Mouse (Mus musculus) midbrain, embryonic 11.5 days (tissue): Measurements from ENCODE around the gene Hax1. TPM values are rescaled to one million over a fixed set of nuclear protein-coding genes. Genes with fewer than 3 reads are reported as not detected.

Source experiments
- ATAC-seq: fragments of 200-750 bp; cut with Nextera tagmentation; 2 replicates; pipeline ENCODE4 v1.8.0; 2017; ENCODE audit warnings: moderate TSS enrichment, moderate library complexity; ENCODE audit not compliant: low FRiP score
- DNase-seq: peaks from one replicate; pipeline ENCODE4 v3.0.0; 2015; ENCODE audit warnings: low spot score; ENCODE audit errors: missing footprints
- H3K27ac ChIP-seq: fragments of 300-500 bp; sonication (generic); 2 replicates; pipeline ENCODE4 v1.5.1; 2014; ENCODE audit warnings: low read depth, low read length
- H3K27me3 ChIP-seq: fragments of 300-500 bp; sonication (generic); 2 replicates; pipeline ENCODE4 v1.6.1; 2014; ENCODE audit warnings: mild to moderate bottlenecking, low read length, moderate library complexity, mixed read lengths; ENCODE audit not compliant: control insufficient read depth, insufficient read depth
- H3K36me3 ChIP-seq: fragments of 300-500 bp; sonication (generic); 2 replicates; pipeline ENCODE4 v1.6.1; 2014; ENCODE audit warnings: mild to moderate bottlenecking, low read length, moderate library complexity, mixed read lengths; ENCODE audit not compliant: control insufficient read depth, insufficient read depth
- H3K4me1 ChIP-seq: fragments of 300-500 bp; sonication (generic); 2 replicates; pipeline ENCODE4 v1.6.1; 2014; ENCODE audit warnings: low read length; ENCODE audit not compliant: control insufficient read depth, insufficient read depth
- H3K4me2 ChIP-seq: fragments of 300-500 bp; sonication (generic); 2 replicates; pipeline ENCODE4 v1.6.1; 2014; ENCODE audit warnings: mild to moderate bottlenecking, moderate library complexity
- H3K4me3 ChIP-seq: fragments of 300-500 bp; sonication (generic); 2 replicates; pipeline ENCODE4 v1.5.1; 2014; ENCODE audit warnings: low read depth, low read length
- H3K9ac ChIP-seq: fragments of 300-500 bp; sonication (generic); 2 replicates; pipeline ENCODE4 v1.6.1; 2014; ENCODE audit warnings: low read length
- H3K9me3 ChIP-seq: fragments of 300-500 bp; sonication (generic); 2 replicates; pipeline ENCODE4 v1.6.1; 2016; ENCODE audit warnings: low read length; ENCODE audit not compliant: control insufficient read depth
- WGBS: fragments of 180-500 bp; shearing (Covaris S2); extraction: QIAGEN DNeasy Blood & Tissue Kit; methylation state at CpG from one replicate; pipeline ENCODE4 v1.1.7; 2014; 5-methylcytosine and 5-hydroxymethylcytosine counted together
- polyA plus RNA-seq: library from polyadenylated mRNA; unstranded; fragments of >200 nt; fragmentation: Nextera tagmentation; extraction: Ambion mirVana; gene quantifications from 2 replicates; pipeline ENCODE4 v1.2.1, GENCODE M21; 2014

Gene Hax1
- polyA plus RNA-seq, 1 experiment from 2014 or later: 173 TPM

DNA sequence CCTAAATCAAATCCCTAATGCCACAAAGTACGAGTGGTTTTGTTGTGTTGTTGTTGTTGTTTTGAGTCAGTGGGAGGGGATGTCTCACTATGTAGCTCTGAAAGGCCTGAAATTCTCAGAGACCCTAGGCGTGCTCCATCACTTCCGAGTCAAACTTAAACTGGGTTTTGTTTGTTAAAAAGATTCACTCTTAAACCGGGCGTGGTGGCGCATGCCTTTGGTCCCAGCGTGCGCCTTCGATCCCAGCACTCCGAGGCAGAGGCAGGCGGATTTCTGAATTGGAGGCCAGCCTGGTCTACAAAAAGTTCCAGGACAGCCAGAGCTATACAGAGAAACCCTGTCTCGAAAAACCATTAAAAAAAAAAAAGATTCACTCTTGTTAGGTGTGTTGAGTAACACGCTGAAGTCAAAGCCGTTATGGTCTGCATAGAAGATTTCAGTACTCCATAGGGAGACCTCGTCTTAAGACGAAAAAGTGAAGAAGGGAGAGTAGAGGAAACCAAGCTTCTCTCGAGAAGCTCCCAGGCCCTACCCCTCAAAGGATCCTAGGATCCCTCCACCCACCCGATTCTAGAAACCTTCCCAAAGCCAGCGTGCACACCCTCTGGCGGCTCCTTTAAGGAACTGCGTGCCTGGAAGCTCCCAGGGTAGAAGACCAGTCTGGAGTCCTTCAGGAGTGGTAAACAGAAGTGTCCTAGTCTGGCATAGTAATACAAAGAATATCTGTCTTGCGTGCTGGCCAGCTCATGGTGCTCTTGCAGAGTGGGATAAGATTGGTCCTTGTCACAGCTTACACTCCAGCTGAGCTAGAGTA, 34.4 kb downstream of the Hax1 start:
- Histone ChIP-seq H3K4me2 (peak overlapping the region; percentile 79), H3K9ac (peak overlapping the region; percentile 89), H3K4me1 (peaks cover 42% of the 10 kb centered on the region), H3K9me3 (no peaks in the 10 kb centered on the region), H3K36me3 (no peaks in the 10 kb centered on the region), H3K27ac (peak overlapping the region; percentile 77), H3K4me3 (peak overlapping the region; percentile 78), H3K27me3 (no peaks in the 10 kb centered on the region)
- DNase-seq: peak; percentile 94
- no peak for ATAC-seq
- WGBS: 38% methylated on average over 22 of the region's 22 CpGs

DNA sequence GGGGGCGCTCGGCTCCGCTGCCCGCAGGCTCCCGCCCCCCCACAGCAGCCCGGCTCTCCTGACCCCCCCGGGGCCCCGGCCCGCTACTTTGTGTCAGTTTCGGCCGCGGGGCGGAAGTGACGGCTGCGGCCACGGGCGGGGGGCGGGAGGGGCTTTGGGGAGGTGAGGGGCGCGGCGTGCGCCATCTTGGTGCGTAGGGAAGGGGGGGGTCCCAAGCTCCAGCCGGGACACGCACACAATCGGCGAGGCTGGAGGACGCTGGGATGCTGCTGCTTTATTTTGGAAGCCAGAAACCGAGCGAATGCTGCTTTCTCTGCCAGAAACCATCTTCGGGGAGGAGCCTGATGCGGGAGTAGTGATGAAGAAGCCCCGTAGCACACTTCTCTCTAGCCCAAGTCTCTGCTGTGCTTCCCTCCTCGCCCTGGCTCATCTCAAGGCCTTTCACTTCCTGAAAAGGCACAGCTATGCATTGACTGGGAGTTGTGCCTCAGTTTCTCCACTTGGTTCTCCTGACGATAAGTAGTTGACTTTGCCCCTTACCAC, 35.3 kb downstream of the Hax1 start, which contains the start of gene Atp8b2:
TSS of gene Atp8b2 (minus strand) at position 288 of the 543 bp plus-strand sequence.
- Histone ChIP-seq H3K4me2 (peak within 1 kb of the TSS; percentile 79), H3K9ac (peak within 1 kb of the TSS; percentile 89), H3K4me3 (peak within 1 kb of the TSS; percentile 78), H3K4me1 (peaks cover 44% of the 10 kb centered on the region), H3K36me3 (no peaks in the 10 kb centered on the region), H3K9me3 (no peaks in the 10 kb centered on the region), H3K27me3 (no peaks in the 10 kb centered on the region), H3K27ac (peak within 1 kb of the TSS; percentile 77)
- ATAC-seq (peak; percentile 72), DNase-seq (peak; percentile 97)
- WGBS: 1% methylated on average over 30 of the region's 35 CpGs

DNA sequence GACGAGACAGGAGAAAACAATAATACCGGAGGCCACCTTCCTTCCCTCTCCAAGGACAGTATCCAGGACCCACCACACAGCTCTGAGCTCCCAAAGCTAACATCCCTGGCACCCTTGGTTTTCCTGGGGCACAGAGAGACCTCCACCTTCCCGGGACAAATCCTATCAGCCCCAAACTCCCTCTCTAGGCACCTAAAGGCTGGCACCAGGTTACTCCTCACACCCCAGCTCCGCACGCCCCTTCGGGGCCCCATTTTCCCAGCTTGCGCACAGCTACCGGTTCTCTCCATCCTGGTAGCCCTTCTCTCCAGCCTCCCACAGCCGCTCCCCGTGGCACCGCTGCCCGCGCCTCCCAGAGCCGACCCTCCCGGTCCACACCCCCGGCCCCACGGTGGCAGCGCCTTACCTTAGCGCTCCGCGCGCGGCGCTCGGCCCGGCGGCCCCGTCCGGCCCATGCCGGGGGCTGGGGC, 35.8 kb downstream of the Hax1 start:
- peaks cover 44% of the 10 kb centered on the region for H3K4me1 ChIP-seq

DNA sequence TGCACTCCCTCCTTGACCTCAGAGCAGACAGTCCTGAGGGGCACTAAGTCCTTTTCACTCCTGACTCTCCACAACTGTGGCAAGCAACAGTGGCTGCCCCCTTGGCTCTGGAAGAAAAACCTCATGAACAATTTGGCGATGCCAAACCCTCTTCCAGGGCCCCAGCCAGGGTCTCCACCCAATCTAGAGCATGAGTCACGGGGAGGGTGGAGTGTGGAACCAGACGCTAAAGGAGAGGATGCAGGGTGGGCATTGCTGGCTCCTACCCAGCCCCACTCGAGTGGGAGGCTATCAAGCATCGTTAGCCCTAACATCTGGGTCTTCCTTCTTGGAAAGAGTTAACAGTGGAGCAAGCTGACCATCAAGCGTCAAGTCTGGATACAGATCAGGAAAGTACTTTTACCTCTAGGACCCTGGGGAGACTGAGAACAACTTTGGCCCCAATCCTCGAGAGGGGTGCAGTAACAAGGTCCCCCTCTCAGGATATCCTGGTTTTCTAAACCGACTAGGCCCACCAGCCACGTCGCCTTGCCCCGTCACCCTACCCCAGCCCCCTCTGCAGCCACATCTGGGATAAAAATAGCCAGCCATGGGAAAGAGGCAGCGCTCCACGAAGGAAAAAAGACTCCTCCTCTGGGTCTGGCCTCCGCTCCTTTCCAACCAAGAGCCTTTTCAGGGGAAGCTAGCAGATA, 36.4 kb downstream of the Hax1 start:
- H3K4me3 ChIP-seq: peak overlapping the region; percentile 78
- DNase-seq (peak; percentile 87), ATAC-seq (no peak)
- 14% methylated on average over 14 of the region's 14 CpGs for WGBS
- H3K9me3 ChIP-seq: no peaks in the 10 kb centered on the region
- H3K4me2 ChIP-seq: peak overlapping the region; percentile 79
- no peaks in the 10 kb centered on the region for H3K27me3 ChIP-seq
- H3K9ac ChIP-seq: peak overlapping the region; percentile 89
- peak overlapping the region; percentile 77 for H3K27ac ChIP-seq
- peaks cover 44% of the 10 kb centered on the region for H3K4me1 ChIP-seq
- H3K36me3 ChIP-seq: no peaks in the 10 kb centered on the region; the same call in 1 of the 2 replicates

More for the DNA sequence above, 35.8 kb downstream of the Hax1 start:
- peak; percentile 95 for DNase-seq
- Histone ChIP-seq H3K9ac (peak overlapping the region; percentile 89), H3K27me3 (no peaks in the 10 kb centered on the region), H3K36me3 (no peaks in the 10 kb centered on the region; the same call in 1 of the 2 replicates), H3K9me3 (no peaks in the 10 kb centered on the region), H3K27ac (peak overlapping the region; percentile 77), H3K4me3 (peak overlapping the region; percentile 78), H3K4me2 (peak overlapping the region; percentile 79)
- peak; percentile 51 for ATAC-seq
- WGBS: under 1% methylated on average over 30 of the region's 30 CpGs

DNA sequence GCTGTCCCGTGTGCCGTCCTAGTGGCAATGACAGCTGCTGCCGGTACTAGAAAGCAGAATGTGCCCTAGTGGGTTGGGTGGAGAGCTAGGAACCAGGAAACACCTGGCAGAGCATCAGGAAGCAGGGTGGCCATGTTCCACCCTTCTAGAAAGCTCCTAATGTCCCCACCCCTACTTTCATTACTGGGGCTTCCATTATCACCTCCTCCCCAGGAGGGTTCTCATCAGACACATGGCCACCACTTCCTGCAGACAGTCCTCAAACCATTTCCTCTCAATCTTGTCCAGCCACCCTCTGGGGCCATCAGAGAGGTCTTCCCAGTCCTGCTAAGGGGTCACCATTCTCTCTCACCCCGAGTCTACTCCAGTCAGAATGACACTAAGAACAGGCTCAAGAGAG, 37.1 kb downstream of the Hax1 start:
- H3K4me2 ChIP-seq: peak overlapping the region; percentile 79
- no peaks in the 10 kb centered on the region for H3K9me3 ChIP-seq
- H3K27ac ChIP-seq: no peak overlapping the region
- H3K9ac ChIP-seq: peak overlapping the region; percentile 89; the same call in 1 of the 2 replicates
- WGBS: 61% methylated on average over 4 of the region's 4 CpGs
- H3K4me1 ChIP-seq: peaks cover 44% of the 10 kb centered on the region
- ATAC-seq: no peak
- H3K36me3 ChIP-seq: no peaks in the 10 kb centered on the region; the same call in 1 of the 2 replicates
- H3K4me3 ChIP-seq: peak overlapping the region; percentile 78
- no peaks in the 10 kb centered on the region for H3K27me3 ChIP-seq
- no peak for DNase-seq

DNA sequence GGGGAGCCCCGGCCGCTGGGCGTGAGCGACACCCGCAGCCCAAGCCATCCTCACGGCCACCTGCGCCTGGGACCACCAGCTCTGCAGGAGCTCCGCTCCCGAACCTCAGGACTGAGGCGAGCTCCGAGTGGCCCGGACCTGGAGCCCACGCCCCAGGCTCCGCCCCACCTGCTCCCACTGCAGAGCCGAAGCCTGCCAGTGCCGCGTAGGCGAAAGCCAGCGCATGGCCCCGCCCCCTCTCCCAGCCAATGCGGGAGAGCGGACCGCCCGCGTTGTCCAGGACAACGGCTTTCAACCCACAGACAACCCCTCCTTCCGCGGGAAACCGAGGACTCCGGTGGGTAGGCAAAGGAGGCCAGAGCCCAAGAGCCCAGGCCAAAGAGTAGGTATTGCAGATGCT, 38.1 kb downstream of the Hax1 start:
- peak; percentile 90 for ATAC-seq
- Histone ChIP-seq H3K27me3 (no peaks in the 10 kb centered on the region), H3K4me2 (peak overlapping the region; percentile 79), H3K9ac (peak overlapping the region; percentile 63), H3K27ac (0 out of 2 replicates have a peak overlapping the region, but pooled peaks have one; percentile 45), H3K4me1 (peaks cover 44% of the 10 kb centered on the region), H3K4me3 (peak overlapping the region; percentile 78), H3K36me3 (peaks cover 5% of the 10 kb centered on the region; the same call in 1 of the 2 replicates), H3K9me3 (no peaks in the 10 kb centered on the region)
- under 1% methylated on average over 29 of the region's 30 CpGs for WGBS
- peak; percentile 98 for DNase-seq

DNA sequence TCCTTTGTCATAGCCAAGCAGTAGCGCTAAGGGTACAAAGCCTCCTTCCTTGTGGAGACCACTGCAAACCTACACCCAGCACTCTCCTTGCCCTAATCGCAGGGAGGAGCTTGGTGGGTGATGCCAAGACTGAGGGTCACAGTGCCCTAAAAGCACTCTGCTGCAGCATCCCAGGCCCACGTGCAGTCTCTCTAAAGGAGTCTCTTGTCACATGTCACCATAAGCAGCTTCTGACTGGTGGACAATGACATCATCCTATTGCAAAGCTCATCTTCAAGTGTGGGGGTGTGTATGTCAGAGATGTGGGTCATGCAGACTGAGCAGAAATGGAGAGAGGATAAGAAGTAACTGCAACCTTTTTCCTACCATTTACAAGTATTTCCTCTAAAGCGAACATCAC, 39.1 kb downstream of the Hax1 start:
- peak overlapping the region; percentile 79; the same call in 1 of the 2 replicates for H3K4me2 ChIP-seq
- ATAC-seq (no peak), DNase-seq (no peak)
- WGBS: 76% methylated on average over 4 of the region's 4 CpGs
- H3K4me1 ChIP-seq: peaks cover 37% of the 10 kb centered on the region
- peaks cover 7% of the 10 kb centered on the region; the same call in 1 of the 2 replicates for H3K36me3 ChIP-seq
- H3K4me3 ChIP-seq: no peak overlapping the region
- H3K27me3 ChIP-seq: no peaks in the 10 kb centered on the region
- no peak overlapping the region for H3K27ac ChIP-seq
- H3K9me3 ChIP-seq: no peaks in the 10 kb centered on the region
- H3K9ac ChIP-seq: peak overlapping the region; percentile 24

DNA sequence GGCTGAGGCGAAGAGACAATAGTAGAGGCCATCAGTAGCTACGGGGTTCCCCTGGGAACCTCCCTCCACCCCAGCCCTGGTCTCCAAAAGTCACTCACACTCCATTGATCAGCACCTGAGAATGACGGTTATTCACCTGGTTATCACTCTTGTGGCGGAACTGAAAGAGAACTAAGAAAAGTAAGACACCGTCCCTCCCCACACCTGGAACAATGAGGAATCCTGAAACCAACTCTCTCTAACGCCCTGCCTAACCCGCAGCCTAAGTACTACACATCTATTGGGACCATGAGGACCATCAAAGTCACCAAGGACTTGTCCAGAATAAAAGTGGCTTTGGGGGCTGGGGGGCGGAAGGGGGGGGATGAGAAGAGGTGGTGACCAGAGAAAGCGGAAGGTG, 40.7 kb downstream of the Hax1 start:
- no peak overlapping the region for H3K27ac ChIP-seq
- peaks cover 33% of the 10 kb centered on the region for H3K4me1 ChIP-seq
- H3K4me3 ChIP-seq: no peak overlapping the region
- DNase-seq (no peak), ATAC-seq (no peak)
- H3K36me3 ChIP-seq: peaks cover 10% of the 10 kb centered on the region
- no peak overlapping the region for H3K9ac ChIP-seq
- 93% methylated on average over 9 of the region's 9 CpGs for WGBS
- no peaks in the 10 kb centered on the region for H3K9me3 ChIP-seq
- H3K27me3 ChIP-seq: no peaks in the 10 kb centered on the region
- H3K4me2 ChIP-seq: no peak overlapping the region
